Mouse (Mus musculus) midbrain, embryonic 10.5 days (tissue): ENCODE measurements around the gene Acad11. TPM values are rescaled to one million over a fixed set of nuclear protein-coding genes. Genes with fewer than 3 reads are reported as not detected.

ENCODE experiments used
- DNase-seq: peaks from one replicate; pipeline ENCODE4 v3.0.0-alpha.2; 2017; ENCODE audit warnings: low spot score
- H3K27ac ChIP-seq: fragments of 300-500 bp; sonication (generic); replicated peaks from 2 replicates; pipeline ENCODE4 v1.5.1; 2016; ENCODE audit warnings: mild to moderate bottlenecking
- H3K27me3 ChIP-seq: fragments of 300-500 bp; sonication (generic); 2 replicates; pipeline ENCODE4 v1.6.1; 2016; ENCODE audit warnings: low read depth, mild to moderate bottlenecking; ENCODE audit not compliant: poor library complexity, severe bottlenecking
- H3K36me3 ChIP-seq: fragments of 300-500 bp; sonication (generic); 2 replicates; pipeline ENCODE4 v1.6.1; 2016; ENCODE audit warnings: mild to moderate bottlenecking, moderate library complexity
- H3K4me1 ChIP-seq: fragments of 300-500 bp; sonication (generic); 2 replicates; pipeline ENCODE4 v1.6.1; 2016
- H3K4me3 ChIP-seq: fragments of 300-500 bp; sonication (generic); 2 replicates; pipeline ENCODE4 v1.5.1; 2016; ENCODE audit warnings: mild to moderate bottlenecking, moderate library complexity
- H3K9me3 ChIP-seq: fragments of 300-500 bp; sonication (generic); replicated peaks from 2 replicates; pipeline ENCODE4 v1.6.1; 2016; ENCODE audit warnings: mild to moderate bottlenecking
- WGBS: fragments of 180-500 bp; shearing (Covaris S2); methylation state at CpG from one replicate; pipeline ENCODE4 v1.1.7; 2016; 5-methylcytosine and 5-hydroxymethylcytosine counted together
- polyA plus RNA-seq: library from polyadenylated mRNA; unstranded; fragments of >200 nt; fragmentation: Nextera tagmentation; extraction: Ambion mirVana; gene quantifications from 2 replicates; pipeline ENCODE4 v1.2.1, GENCODE M21; 2016

Gene Acad11
- polyA plus RNA-seq, 1 experiment from 2014 or later = 8.1 TPM

DNA sequence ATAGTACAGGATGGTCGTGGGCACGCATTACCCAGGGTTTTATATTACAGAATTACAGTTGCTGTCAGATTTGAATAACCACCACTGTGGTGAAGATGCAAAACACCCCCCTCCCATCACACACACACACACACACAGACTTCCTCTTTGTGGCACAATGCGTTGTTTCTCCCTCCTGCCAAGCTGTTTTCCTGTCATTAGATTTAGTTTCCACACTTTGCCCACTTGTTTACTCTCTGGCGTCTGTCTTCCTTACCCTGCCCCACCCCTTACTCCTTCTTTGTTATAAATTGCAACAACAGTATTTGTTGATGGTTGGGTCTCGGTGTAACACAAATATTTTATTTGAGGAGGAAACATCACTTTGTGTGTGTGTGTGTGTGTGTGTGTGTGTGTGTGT lies 35.1 kb downstream of the Acad11 start:
- WGBS = 87% methylated on average over 5 of the region's 5 CpGs
- Histone ChIP-seq H3K9me3 (no peaks in the 10 kb centered on the region), H3K4me3 (no peak overlapping the region), H3K27ac (no peak overlapping the region), H3K36me3 (no peaks in the 10 kb centered on the region), H3K27me3 (no peaks in the 10 kb centered on the region), H3K4me1 (no peaks in the 10 kb centered on the region)
- no peak for DNase-seq

- no peak overlapping the region for H3K4me3 ChIP-seq
- 89% methylated on average over 11 of the region's 11 CpGs for WGBS
- H3K4me1 ChIP-seq = no peaks in the 10 kb centered on the region
- no peaks in the 10 kb centered on the region for H3K9me3 ChIP-seq
- H3K27ac ChIP-seq = no peak overlapping the region
- H3K27me3 ChIP-seq = no peaks in the 10 kb centered on the region
- DNase-seq = no peak
- H3K36me3 ChIP-seq = no peaks in the 10 kb centered on the region
Observed at GRCm38 (mm10) chr9:104099060-104099459, 35.9 kb downstream of the Acad11 start.

DNA sequence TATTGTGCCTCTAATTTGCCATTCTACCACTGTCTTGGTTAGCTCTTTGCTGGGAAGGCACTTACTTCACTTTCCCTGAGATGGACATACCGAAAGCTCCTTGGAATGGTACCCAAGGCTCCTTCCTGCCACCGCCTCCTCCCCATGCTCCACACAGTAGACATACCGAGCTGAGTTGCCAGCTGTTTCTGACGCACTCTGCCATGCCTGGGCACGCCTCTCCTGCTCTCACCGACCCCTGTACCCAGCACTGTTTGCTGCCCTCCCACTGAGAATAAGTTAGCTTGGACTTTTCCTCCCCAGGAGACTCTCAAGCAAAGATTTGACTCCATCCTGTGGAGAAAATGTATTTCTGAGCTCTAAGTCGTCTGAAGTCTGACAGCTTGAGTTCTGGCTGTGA lies 37.6 kb downstream of the Acad11 start:
- Histone ChIP-seq H3K4me1 (no peaks in the 10 kb centered on the region), H3K27me3 (no peaks in the 10 kb centered on the region), H3K36me3 (no peaks in the 10 kb centered on the region), H3K27ac (no peak overlapping the region), H3K4me3 (no peak overlapping the region), H3K9me3 (no peaks in the 10 kb centered on the region)
- 54% methylated on average over 7 of the region's 7 CpGs for WGBS
- DNase-seq = no peak

DNA sequence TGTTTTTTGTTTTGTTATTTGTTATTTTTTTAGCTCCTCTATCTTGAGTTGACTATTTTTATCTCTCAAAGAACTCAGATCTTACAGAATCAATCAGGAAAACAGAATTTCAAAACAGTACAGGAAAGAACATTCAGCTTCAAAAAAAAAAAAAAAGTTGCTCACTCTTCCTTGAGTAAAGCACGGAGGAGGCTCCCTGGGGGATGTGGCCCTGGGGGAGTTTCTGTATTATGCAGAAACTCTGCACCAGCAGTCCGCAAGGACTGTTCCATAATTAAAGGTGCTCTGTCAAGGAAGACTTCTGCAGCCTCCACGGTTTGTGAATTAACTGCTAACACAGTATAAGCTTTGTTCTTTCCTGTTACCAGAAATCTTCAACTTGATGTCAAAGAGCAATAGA lies 38.3 kb downstream of the Acad11 start:
- DNase-seq = no peak
- Histone ChIP-seq H3K27me3 (no peaks in the 10 kb centered on the region), H3K4me1 (no peaks in the 10 kb centered on the region), H3K36me3 (no peaks in the 10 kb centered on the region), H3K4me3 (no peak overlapping the region), H3K27ac (no peak overlapping the region), H3K9me3 (no peaks in the 10 kb centered on the region)
- 41% methylated on average over 3 of the region's 3 CpGs for WGBS

DNA sequence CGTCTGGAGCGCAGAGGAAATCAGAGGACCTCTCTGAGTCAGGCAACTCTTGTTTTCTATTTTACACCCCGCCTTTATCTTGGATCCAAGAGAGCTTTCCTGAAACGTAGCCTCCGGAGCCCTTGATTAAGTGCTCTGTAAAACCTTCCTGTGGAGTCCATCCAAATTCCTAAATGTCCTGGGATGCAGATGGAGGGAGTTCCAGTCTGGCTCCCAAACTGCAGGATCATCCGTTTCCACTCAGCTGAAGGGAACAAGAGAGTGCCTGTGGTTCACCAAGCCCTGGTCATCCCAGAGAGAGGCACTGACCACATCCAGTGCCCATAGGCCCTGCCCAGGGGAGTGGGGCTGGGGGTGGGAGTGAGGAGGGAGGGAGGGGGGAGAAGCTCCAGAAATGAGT lies 39.1 kb downstream of the Acad11 start:
- no peaks in the 10 kb centered on the region for H3K9me3 ChIP-seq
- no peaks in the 10 kb centered on the region for H3K4me1 ChIP-seq
- H3K36me3 ChIP-seq = no peaks in the 10 kb centered on the region
- H3K4me3 ChIP-seq = no peak overlapping the region
- H3K27me3 ChIP-seq = no peaks in the 10 kb centered on the region
- no peak overlapping the region for H3K27ac ChIP-seq
- DNase-seq = no peak
- WGBS = 36% methylated on average over 6 of the region's 6 CpGs

- DNase-seq = no peak
- no peak overlapping the region for H3K4me3 ChIP-seq
- no peak overlapping the region for H3K27ac ChIP-seq
- H3K9me3 ChIP-seq = no peaks in the 10 kb centered on the region
- H3K4me1 ChIP-seq = no peaks in the 10 kb centered on the region
- H3K27me3 ChIP-seq = no peaks in the 10 kb centered on the region
- 32% methylated on average over 2 of the region's 2 CpGs for WGBS
- H3K36me3 ChIP-seq = no peaks in the 10 kb centered on the region
Observed at GRCm38 (mm10) chr9:104102901-104103300, 39.7 kb downstream of the Acad11 start.

- no peaks in the 10 kb centered on the region for H3K4me1 ChIP-seq
- H3K36me3 ChIP-seq = no peaks in the 10 kb centered on the region
- DNase-seq = no peak
- H3K27me3 ChIP-seq = no peaks in the 10 kb centered on the region
- WGBS = 77% methylated on average over 2 of the region's 2 CpGs
- no peaks in the 10 kb centered on the region for H3K9me3 ChIP-seq
- no peak overlapping the region for H3K27ac ChIP-seq
- no peak overlapping the region for H3K4me3 ChIP-seq
Observed at GRCm38 (mm10) chr9:104104986-104105385, 41.8 kb downstream of the Acad11 start.

GRCm38 (mm10) chr9:104106930-104107329 lies 43.8 kb downstream of the Acad11 start:
- no peaks in the 10 kb centered on the region for H3K4me1 ChIP-seq
- no peak for DNase-seq
- peaks cover 11% of the 10 kb centered on the region; the same call in 1 of the 2 replicates for H3K9me3 ChIP-seq
- no peaks in the 10 kb centered on the region for H3K27me3 ChIP-seq
- WGBS = 88% methylated on average over 9 of the region's 9 CpGs
- H3K4me3 ChIP-seq = no peak overlapping the region
- H3K36me3 ChIP-seq = no peaks in the 10 kb centered on the region
- no peak overlapping the region for H3K27ac ChIP-seq

DNA sequence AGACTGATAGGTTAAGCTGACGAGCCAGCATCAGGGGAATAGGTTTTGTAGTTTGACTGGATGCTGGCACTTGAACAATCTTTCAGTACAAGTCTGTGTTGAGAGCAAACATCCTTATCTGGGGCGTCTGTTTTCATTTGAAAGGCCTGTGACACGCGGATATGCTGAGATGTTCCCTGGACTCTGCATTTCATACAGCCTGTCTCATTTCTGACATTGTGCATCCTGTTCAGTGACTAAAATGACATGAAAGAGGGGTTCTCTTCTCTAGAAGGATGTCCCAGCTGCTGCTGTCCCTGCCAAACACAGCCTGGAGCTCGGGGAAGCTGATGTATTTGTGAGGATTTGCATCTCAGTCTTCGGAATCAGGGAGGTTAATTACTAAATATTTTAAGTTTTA lies 44.3 kb downstream of the Acad11 start:
- H3K36me3 ChIP-seq = no peaks in the 10 kb centered on the region
- H3K27ac ChIP-seq = no peak overlapping the region
- peaks cover 11% of the 10 kb centered on the region; the same call in 1 of the 2 replicates for H3K9me3 ChIP-seq
- DNase-seq = no peak
- H3K4me1 ChIP-seq = no peaks in the 10 kb centered on the region
- no peaks in the 10 kb centered on the region for H3K27me3 ChIP-seq
- WGBS = 88% methylated on average over 6 of the region's 6 CpGs
- no peak overlapping the region for H3K4me3 ChIP-seq

DNA sequence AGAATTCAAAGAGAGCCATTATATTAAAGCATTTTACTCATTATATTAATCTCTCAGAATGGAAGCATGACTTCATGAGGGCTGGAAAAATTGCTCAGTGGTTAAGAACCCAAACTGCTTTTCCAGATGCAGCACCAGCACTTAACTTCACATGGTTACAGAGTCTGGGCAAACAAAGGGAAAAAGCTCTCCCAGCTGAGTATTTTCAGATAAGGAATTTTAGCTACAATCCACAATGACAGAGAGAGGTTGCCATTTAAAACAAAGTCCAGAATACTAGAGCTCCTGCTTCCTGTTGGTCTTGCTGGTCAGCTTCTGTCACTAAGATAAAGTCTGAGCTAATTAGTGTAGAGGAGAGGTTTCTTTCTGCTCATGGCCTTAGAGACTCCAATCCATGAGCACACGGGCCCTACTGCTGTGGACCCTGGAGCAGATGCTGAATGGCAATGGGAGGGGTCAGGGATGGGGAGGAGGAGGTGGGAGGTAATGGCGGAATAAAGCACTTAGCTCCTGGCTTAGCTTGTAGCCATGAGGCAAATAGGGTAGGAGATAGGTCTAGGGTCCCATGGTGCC lies 45.5 kb downstream of the Acad11 start:
- DNase-seq = no peak
- Histone ChIP-seq H3K27me3 (no peaks in the 10 kb centered on the region), H3K4me1 (no peaks in the 10 kb centered on the region), H3K9me3 (peaks cover 11% of the 10 kb centered on the region; the same call in 1 of the 2 replicates), H3K27ac (no peak overlapping the region), H3K36me3 (no peaks in the 10 kb centered on the region), H3K4me3 (no peak overlapping the region)
- 74% methylated on average over 2 of the region's 2 CpGs for WGBS

- DNase-seq = no peak
- no peak overlapping the region for H3K4me3 ChIP-seq
- 95% methylated on average over 5 of the region's 5 CpGs for WGBS
Observed at GRCm38 (mm10) chr9:104109151-104109550, 46.0 kb downstream of the Acad11 start.

GRCm38 (mm10) chr9:104123101-104123500 lies 59.9 kb downstream of the Acad11 start:
- Histone ChIP-seq H3K4me3 (no peak overlapping the region), H3K36me3 (no peaks in the 10 kb centered on the region), H3K27ac (no peak overlapping the region), H3K9me3 (no peaks in the 10 kb centered on the region), H3K27me3 (no peaks in the 10 kb centered on the region), H3K4me1 (peaks cover 29% of the 10 kb centered on the region)
- DNase-seq = no peak
- 82% methylated on average over 5 of the region's 5 CpGs for WGBS

More at GRCm38 (mm10) chr9:104109151-104109550, 46.0 kb downstream of the Acad11 start:
- Histone ChIP-seq H3K27me3 (no peaks in the 10 kb centered on the region), H3K9me3 (peaks cover 11% of the 10 kb centered on the region; the same call in 1 of the 2 replicates), H3K4me1 (no peaks in the 10 kb centered on the region), H3K27ac (no peak overlapping the region), H3K36me3 (no peaks in the 10 kb centered on the region)

DNA sequence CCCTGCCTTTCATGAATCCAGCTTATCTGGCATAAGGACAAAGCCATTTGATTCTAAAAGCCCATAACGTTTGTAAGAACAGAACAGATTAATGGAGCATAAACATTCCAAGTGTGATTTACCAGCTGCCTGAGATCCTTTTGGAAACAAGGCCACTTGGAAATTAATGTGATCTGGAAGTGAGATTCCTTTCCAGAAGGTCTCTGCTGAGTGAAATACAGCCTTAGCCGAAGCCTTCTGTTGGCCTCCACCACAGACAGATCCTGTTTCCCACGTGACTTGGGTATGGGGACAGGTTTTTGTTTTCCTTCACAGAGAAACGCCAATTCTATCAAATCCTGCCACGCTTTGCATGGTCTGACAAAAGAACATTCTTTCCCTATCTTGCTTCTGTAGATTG lies 60.4 kb downstream of the Acad11 start:
- DNase-seq = no peak
- Histone ChIP-seq H3K36me3 (no peaks in the 10 kb centered on the region), H3K27ac (peak overlapping the region; percentile 67; the same call in 1 of the 2 replicates), H3K9me3 (no peaks in the 10 kb centered on the region), H3K4me3 (no peak overlapping the region), H3K27me3 (no peaks in the 10 kb centered on the region), H3K4me1 (peaks cover 35% of the 10 kb centered on the region)
- WGBS = 57% methylated on average over 5 of the region's 5 CpGs

DNA sequence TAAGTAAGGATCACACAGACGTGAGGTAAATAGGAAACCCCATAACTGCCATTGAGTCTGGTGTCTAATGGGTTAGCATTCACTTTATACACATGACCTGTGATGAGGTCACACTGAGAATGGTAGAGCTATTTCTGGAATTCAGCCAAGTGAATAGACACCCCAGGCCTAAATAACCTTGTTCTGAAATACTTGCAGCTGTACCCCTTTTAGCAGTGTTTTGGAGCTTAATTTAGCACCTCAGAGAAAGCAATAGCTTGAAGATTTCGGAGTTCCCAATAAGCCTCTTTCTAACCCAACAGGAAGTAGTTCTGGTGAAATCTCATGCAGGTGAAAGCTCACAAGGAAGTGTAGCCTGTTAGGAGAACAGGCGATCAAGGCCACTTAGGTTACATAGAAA lies 63.7 kb downstream of the Acad11 start, which contains the start of gene Ackr4:
Ackr4 (minus strand) TSS at position 101 of the 400 bp plus-strand sequence.
- Histone ChIP-seq H3K9me3 (no peaks in the 10 kb centered on the region), H3K27me3 (no peaks in the 10 kb centered on the region), H3K36me3 (no peaks in the 10 kb centered on the region), H3K27ac (0 out of 2 replicates have a peak within 1 kb of the TSS, but pooled peaks have one; percentile 19), H3K4me1 (peaks cover 38% of the 10 kb centered on the region), H3K4me3 (no peak within 1 kb of the TSS)
- DNase-seq = no peak
- WGBS = 88% methylated on average over 3 of the region's 3 CpGs
